Mouse (Mus musculus) lung, embryonic 14.5 days (tissue): ENCODE data around the gene Nucks1. TPM values are rescaled to one million over a fixed set of nuclear protein-coding genes. Genes with fewer than 3 reads are reported as not detected.

ENCODE experiments used
- ATAC-seq: fragments of 200-750 bp; cut with Nextera tagmentation; 2 replicates; pipeline ENCODE4 v1.8.0; 2017; ENCODE audit warnings: mild to moderate bottlenecking, moderate TSS enrichment, moderate library complexity; ENCODE audit not compliant: insufficient read depth
- DNase-seq: peaks from one replicate; pipeline ENCODE4 v3.0.0-alpha.2; 2015
- H3K27ac ChIP-seq: fragments of 300-500 bp; sonication (generic); 2 replicates; pipeline ENCODE4 v1.5.1; 2014; ENCODE audit warnings: low read depth, mild to moderate bottlenecking, moderate library complexity
- H3K27me3 ChIP-seq: fragments of 300-500 bp; sonication (generic); 2 replicates; pipeline ENCODE4 v1.6.1; 2014; ENCODE audit warnings: low read length, control low read depth; ENCODE audit not compliant: insufficient read depth
- H3K36me3 ChIP-seq: fragments of 300-500 bp; sonication (generic); 2 replicates; pipeline ENCODE4 v1.6.1; 2014; ENCODE audit warnings: control low read depth; ENCODE audit not compliant: insufficient read depth
- H3K4me1 ChIP-seq: fragments of 300-500 bp; sonication (generic); 2 replicates; pipeline ENCODE4 v1.6.1; 2014; ENCODE audit warnings: antibody characterized with exemption, control low read depth; ENCODE audit not compliant: insufficient read depth
- H3K4me2 ChIP-seq: fragments of 300-500 bp; sonication (generic); 2 replicates; pipeline ENCODE4 v1.6.1; 2014; ENCODE audit warnings: mild to moderate bottlenecking
- H3K4me3 ChIP-seq: fragments of 300-500 bp; sonication (generic); 2 replicates; pipeline ENCODE4 v1.5.1; 2014; ENCODE audit warnings: low read depth, low read length
- H3K9ac ChIP-seq: fragments of 300-500 bp; sonication (generic); 2 replicates; pipeline ENCODE4 v1.6.1; 2014
- H3K9me3 ChIP-seq: fragments of 300-500 bp; sonication (generic); 2 replicates; pipeline ENCODE4 v1.6.1; 2016; ENCODE audit warnings: low read depth, low read length, control low read depth
- CTCF ChIP-seq: IDR thresholded peaks from 2 replicates; pipeline ENCODE4 v1.5.1; 2016; ENCODE audit warnings: antibody characterized with exemption, low read depth
- WGBS: fragments of 180-500 bp; shearing (Covaris S2); extraction: QIAGEN DNeasy Blood & Tissue Kit; methylation state at CpG from one replicate; pipeline ENCODE4 v1.1.7; 2014; 5-methylcytosine and 5-hydroxymethylcytosine counted together
- polyA plus RNA-seq: library from polyadenylated mRNA; unstranded; fragments of >200 nt; fragmentation: Nextera tagmentation; extraction: Ambion mirVana; gene quantifications from 2 replicates; pipeline ENCODE4 v1.2.1, GENCODE M21; 2014

The Nucks1 gene
- polyA plus RNA-seq, 1 experiment from 2014 or later, result 66.1 TPM

DNA sequence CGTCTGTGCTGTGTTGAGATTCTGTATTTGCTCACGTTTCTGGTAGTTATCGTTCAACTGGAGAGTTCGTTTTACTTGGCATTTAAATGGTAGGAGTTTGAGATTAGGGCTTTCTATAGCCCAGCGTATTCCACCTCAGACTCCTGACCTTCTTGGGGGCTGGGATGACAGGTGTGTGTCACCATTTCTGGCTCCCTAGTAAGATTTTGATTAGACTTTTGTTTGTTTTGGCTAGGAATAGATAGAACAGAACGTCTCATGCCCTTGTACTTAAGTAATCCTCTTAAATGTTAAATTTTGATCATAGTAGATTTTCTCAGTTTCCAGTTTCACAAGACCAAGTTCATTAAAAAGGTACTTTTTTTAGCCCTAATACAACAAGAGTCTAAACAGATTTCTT lies 7.3 kb downstream of the Nucks1 start:
- Histone ChIP-seq H3K9me3 (no peaks in the 10 kb centered on the region), H3K27me3 (no peaks in the 10 kb centered on the region), H3K36me3 (peaks cover 63% of the 10 kb centered on the region), H3K9ac (no peak overlapping the region), H3K4me2 (no peak overlapping the region), H3K4me1 (peaks cover 4% of the 10 kb centered on the region), H3K27ac (no peak overlapping the region), H3K4me3 (no peak overlapping the region)
- no peak for DNase-seq
- WGBS, result 60% methylated on average over 6 of the region's 6 CpGs
- ATAC-seq, result no peak
- TF ChIP-seq CTCF, result no peak

DNA sequence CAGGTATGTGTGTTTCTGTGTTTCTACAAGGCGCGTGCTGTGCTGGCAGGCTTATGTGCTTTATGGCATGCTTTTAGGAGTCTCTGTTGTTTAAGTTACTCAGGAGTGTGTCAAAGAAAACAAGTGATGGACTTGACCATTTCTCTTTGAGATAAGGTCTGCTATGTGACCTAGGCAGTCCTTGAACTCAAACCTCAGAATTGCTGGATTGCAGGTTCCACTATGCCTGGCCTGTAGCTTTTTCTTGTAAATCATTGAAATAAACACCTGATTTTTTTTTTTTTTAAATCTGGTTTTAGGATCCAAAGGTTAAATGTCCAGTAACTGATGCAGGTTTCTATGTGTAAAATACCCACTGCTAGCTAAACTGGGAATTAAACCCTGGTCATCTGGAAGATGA lies 8.7 kb downstream of the Nucks1 start:
- Histone ChIP-seq H3K27me3 (no peaks in the 10 kb centered on the region), H3K9ac (no peak overlapping the region), H3K4me3 (no peak overlapping the region), H3K4me1 (no peaks in the 10 kb centered on the region), H3K27ac (no peak overlapping the region), H3K9me3 (no peaks in the 10 kb centered on the region), H3K36me3 (peaks cover 69% of the 10 kb centered on the region), H3K4me2 (no peak overlapping the region)
- no peak for TF ChIP-seq CTCF
- ATAC-seq (no peak), DNase-seq (no peak)
- WGBS, result 96% methylated on average over 2 of the region's 2 CpGs

DNA sequence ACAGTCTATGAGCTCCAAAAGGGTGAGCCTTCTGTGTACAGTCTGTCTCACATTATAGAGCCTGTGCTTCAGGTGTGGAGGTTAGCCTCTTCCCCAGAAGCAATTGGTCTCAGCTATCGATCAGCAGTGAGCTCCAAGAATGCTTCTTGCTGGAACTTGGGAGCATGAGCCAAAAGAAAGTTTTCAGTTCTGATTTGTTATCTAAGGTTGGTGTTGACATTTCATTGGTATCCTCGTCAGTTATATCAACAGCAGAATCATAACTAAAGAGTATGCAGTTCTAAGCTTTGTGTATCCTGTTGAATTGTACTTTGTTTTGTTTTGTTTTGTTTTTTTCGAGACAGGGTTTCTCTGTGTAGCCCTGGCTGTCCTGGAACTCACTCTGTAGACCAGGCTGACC lies 11.8 kb downstream of the Nucks1 start:
- Histone ChIP-seq H3K27me3 (no peaks in the 10 kb centered on the region), H3K9ac (no peak overlapping the region), H3K4me2 (no peak overlapping the region), H3K4me1 (no peaks in the 10 kb centered on the region), H3K27ac (no peak overlapping the region), H3K4me3 (no peak overlapping the region), H3K36me3 (peaks cover 87% of the 10 kb centered on the region), H3K9me3 (no peaks in the 10 kb centered on the region)
- no peak for ATAC-seq
- WGBS, result 90% methylated on average over 3 of the region's 3 CpGs
- no peak for DNase-seq
- TF ChIP-seq CTCF, result no peak

DNA sequence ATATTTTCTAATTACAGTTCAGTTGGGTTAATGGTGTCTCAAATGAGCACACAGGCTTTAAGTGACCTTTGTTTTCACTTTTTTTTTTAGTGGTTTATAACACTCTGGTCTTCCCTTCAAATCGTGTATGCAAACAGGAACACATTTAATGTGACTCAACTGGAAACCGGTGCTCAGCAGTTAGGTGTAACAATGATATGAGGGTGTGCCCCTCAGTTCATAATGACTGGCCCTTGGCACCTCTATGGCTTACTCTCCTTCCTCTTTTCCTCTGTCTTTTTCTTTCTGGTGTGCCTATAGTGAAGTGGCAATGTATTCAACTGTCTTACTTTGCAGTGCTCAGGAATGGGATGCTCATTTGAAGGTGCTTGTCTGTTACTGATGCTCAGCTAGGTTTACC lies 23.1 kb downstream of the Nucks1 start:
- Histone ChIP-seq H3K27me3 (no peaks in the 10 kb centered on the region), H3K36me3 (peaks cover 66% of the 10 kb centered on the region), H3K4me2 (no peak overlapping the region), H3K9me3 (no peaks in the 10 kb centered on the region), H3K9ac (no peak overlapping the region), H3K4me1 (no peaks in the 10 kb centered on the region), H3K4me3 (no peak overlapping the region), H3K27ac (no peak overlapping the region)
- no peak for DNase-seq
- 87% methylated on average over 2 of the region's 2 CpGs for WGBS
- TF ChIP-seq CTCF, result no peak
- no peak for ATAC-seq

DNA sequence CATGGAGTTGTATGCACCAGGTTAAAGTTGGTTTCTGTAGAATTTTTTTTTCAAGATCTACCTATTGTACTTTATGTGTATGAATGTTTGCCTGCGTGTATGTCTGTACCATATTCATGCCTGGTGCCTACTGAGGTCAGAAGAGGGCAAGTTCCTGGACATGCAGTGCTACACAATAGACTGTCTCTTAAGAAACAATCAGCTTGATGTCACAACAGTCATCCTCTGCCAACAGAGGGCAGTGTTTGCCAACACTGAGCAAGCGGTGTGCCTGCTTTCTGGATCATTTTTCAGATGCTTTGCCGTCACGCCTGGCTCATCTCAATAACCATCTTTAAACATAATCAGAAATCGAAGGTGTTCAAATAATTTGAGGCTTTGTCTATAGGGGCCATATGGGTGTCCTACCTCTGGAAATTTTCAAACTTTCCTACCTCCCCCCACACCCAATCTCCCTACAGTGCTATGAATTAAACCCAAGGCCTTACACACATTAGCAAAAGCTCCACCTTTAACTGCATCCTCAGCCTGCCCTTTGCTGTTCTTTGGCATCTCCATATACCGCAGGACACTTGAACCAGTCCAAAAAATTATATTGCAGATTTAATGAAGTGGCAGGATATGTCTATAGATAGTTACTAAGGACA lies 27.4 kb downstream of the Nucks1 start:
- H3K27me3 ChIP-seq, result no peaks in the 10 kb centered on the region
- H3K9me3 ChIP-seq, result no peaks in the 10 kb centered on the region
- 51% methylated on average over 6 of the region's 6 CpGs for WGBS
- no peaks in the 10 kb centered on the region for H3K4me1 ChIP-seq
- peaks cover 28% of the 10 kb centered on the region for H3K36me3 ChIP-seq
- H3K4me3 ChIP-seq, result no peak overlapping the region
- DNase-seq, result peak; percentile 83
- peak; percentile 78 for TF ChIP-seq CTCF
- no peak overlapping the region for H3K9ac ChIP-seq
- H3K4me2 ChIP-seq, result no peak overlapping the region
- no peak for ATAC-seq
- no peak overlapping the region for H3K27ac ChIP-seq

DNA sequence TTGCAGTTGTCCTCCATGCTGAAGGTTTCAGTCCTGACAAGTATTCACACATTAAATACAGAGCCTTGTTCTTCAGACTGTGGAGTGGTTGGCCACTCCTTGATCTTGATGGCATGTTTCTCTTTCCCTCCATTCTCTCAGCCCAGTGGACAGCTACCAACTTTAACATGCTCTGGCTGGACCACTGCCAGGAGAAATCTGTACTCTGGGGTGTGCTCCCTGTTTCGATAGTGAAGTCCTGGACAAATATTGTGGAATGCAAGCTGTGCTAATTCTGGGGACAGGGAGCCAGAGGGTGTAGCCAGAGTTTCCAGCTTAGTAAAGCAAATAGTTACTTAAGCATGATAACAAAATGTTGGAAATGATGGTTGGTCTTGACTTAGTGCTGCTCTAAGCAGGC lies 28.5 kb downstream of the Nucks1 start:
- Histone ChIP-seq H3K4me3 (no peak overlapping the region), H3K9ac (no peak overlapping the region), H3K27ac (no peak overlapping the region; the same call in 1 of the 2 replicates), H3K27me3 (no peaks in the 10 kb centered on the region), H3K36me3 (peaks cover 19% of the 10 kb centered on the region), H3K4me2 (no peak overlapping the region), H3K9me3 (no peaks in the 10 kb centered on the region), H3K4me1 (no peaks in the 10 kb centered on the region)
- ATAC-seq (peak; percentile 52), DNase-seq (peak; percentile 73)
- no peak for TF ChIP-seq CTCF
- WGBS, result 38% methylated on average over 1 of the region's 1 CpGs

DNA sequence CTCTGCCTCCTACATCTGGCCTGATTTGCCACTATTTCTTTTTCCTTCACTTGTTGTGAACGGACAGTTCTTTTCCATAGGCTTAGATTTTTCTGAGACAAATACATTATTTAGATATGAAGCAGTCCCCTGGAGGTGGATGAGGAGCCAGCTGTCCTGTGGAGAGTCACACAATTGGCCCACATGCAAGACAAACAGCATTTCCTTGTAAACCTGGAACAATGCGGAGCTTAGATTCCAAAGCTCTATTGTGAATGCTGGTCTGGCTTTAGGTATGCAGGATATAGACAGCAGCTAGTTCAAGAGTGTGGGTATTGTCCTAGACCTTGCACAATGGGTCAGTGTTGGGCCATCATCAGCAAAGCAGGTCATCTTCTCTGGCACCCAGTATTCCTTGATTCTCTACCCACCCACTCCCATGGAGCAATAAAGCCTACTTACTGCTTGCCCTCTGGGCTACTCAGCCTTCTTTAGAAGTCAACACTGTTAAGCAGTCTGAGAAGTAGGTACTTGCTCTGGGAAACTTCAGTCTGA lies 30.4 kb downstream of the Nucks1 start:
- no peak overlapping the region for H3K4me2 ChIP-seq
- H3K4me1 ChIP-seq, result no peaks in the 10 kb centered on the region
- no peaks in the 10 kb centered on the region for H3K27me3 ChIP-seq
- H3K27ac ChIP-seq, result no peak overlapping the region
- no peak overlapping the region for H3K9ac ChIP-seq
- DNase-seq (no peak), ATAC-seq (no peak)
- no peak for TF ChIP-seq CTCF
- H3K9me3 ChIP-seq, result no peaks in the 10 kb centered on the region
- WGBS, result 72% methylated on average over 2 of the region's 2 CpGs
- no peak overlapping the region for H3K4me3 ChIP-seq
- H3K36me3 ChIP-seq, result peaks cover 6% of the 10 kb centered on the region; the same call in 1 of the 2 replicates
